Mouse (Mus musculus) limb, embryonic 15.5 days (tissue): ENCODE measurements around the gene Caprin1. TPM values are rescaled to one million over a fixed set of nuclear protein-coding genes. Genes with fewer than 3 reads are reported as not detected.

Source experiments
- ATAC-seq: fragments of 200-750 bp; cut with Nextera tagmentation; 2 replicates; pipeline ENCODE4 v1.8.0; 2017; ENCODE audit warnings: low read depth, moderate TSS enrichment; ENCODE audit not compliant: insufficient number of reproducible peaks, low FRiP score, low TSS enrichment
- H3K27ac ChIP-seq: fragments of 300-500 bp; sonication (generic); 2 replicates; pipeline ENCODE4 v1.5.1; 2015; ENCODE audit warnings: moderate library complexity, mild to moderate bottlenecking, inconsistent platforms
- H3K27me3 ChIP-seq: fragments of 300-500 bp; sonication (generic); 2 replicates; pipeline ENCODE4 v1.6.1; 2015; ENCODE audit warnings: inconsistent platforms
- H3K36me3 ChIP-seq: fragments of 300-500 bp; sonication (generic); 2 replicates; pipeline ENCODE4 v1.6.1; 2015; ENCODE audit warnings: inconsistent platforms
- H3K4me1 ChIP-seq: fragments of 300-500 bp; sonication (generic); 2 replicates; pipeline ENCODE4 v1.6.1; 2015; ENCODE audit warnings: inconsistent platforms
- H3K4me2 ChIP-seq: fragments of 300-500 bp; sonication (generic); 2 replicates; pipeline ENCODE4 v1.6.1; 2015; ENCODE audit warnings: mild to moderate bottlenecking, inconsistent platforms
- H3K4me3 ChIP-seq: fragments of 300-500 bp; sonication (generic); 2 replicates; pipeline ENCODE4 v1.5.1; 2015; ENCODE audit warnings: mild to moderate bottlenecking, inconsistent platforms
- H3K9ac ChIP-seq: fragments of 300-500 bp; sonication (generic); 2 replicates; pipeline ENCODE4 v1.6.1; 2015; ENCODE audit warnings: inconsistent platforms
- H3K9me3 ChIP-seq: fragments of 300-500 bp; sonication (generic); 2 replicates; pipeline ENCODE4 v1.6.1; 2016; ENCODE audit warnings: inconsistent platforms
- WGBS: fragments of 180-500 bp; shearing (Covaris S2); methylation state at CpG from one replicate; pipeline ENCODE4 v1.1.7; 2015; 5-methylcytosine and 5-hydroxymethylcytosine counted together
- polyA plus RNA-seq: library from polyadenylated mRNA; unstranded; fragments of >200 nt; fragmentation: Nextera tagmentation; extraction: Ambion mirVana; gene quantifications from 2 replicates; pipeline ENCODE4 v1.2.1, GENCODE M21; 2015

The Caprin1 gene
- polyA plus RNA-seq, 1 experiment from 2014 or later: 235 TPM

DNA sequence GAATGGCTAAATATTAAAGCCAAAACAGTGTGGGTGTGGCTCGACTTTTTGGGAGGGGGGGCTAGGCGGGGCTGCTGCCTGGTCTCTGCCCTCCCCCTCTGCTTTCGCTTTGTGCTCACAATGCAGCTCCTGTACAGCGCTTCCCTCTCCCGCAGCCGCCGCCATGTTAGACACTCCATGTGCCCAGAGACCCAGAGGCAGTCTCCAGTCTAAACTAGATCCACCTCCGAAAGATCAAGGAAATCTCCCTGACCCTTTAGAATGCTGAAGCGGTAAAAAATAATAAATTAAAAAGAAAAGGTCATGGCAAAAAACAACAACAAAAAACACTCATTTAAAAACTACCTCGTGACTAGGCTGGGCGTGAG lies 1.6 kb downstream of the Caprin1 start:
- no peaks in the 10 kb centered on the region for H3K9me3 ChIP-seq
- peaks cover 18% of the 10 kb centered on the region for H3K4me1 ChIP-seq
- H3K4me2 ChIP-seq: peak overlapping the region; percentile 56
- peaks cover 16% of the 10 kb centered on the region for H3K36me3 ChIP-seq
- WGBS: under 1% methylated on average over 11 of the region's 11 CpGs
- peak overlapping the region; percentile 97 for H3K9ac ChIP-seq
- no peaks in the 10 kb centered on the region for H3K27me3 ChIP-seq
- H3K27ac ChIP-seq: peak overlapping the region; percentile 100
- peak; percentile 75; the same call in 1 of the 2 replicates for ATAC-seq
- peak overlapping the region; percentile 88 for H3K4me3 ChIP-seq

DNA sequence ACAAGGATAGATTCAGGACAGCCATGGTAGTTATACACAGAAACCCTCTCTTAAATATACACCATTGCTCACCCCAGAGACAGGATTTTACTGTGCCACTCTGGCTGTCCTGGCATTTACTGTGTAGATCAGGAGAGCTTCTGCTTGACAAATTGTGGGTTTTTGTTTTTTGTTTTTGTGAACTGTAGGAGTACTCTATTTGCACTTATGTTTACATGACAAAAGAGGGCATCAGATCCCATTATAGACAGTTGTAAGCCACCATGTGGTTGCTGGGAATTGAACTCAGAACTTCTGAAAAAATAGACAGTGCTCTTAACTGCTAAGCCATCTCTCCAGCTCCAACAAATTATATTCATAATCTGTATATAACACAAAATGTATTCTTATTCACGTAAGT lies 5.4 kb downstream of the Caprin1 start:
- Histone ChIP-seq H3K27me3 (no peaks in the 10 kb centered on the region), H3K36me3 (peaks cover 24% of the 10 kb centered on the region), H3K27ac (no peak overlapping the region), H3K4me3 (no peak overlapping the region), H3K4me1 (peaks cover 13% of the 10 kb centered on the region), H3K9ac (no peak overlapping the region), H3K4me2 (no peak overlapping the region), H3K9me3 (no peaks in the 10 kb centered on the region)
- 85% methylated on average over 1 of the region's 1 CpGs for WGBS
- no peak for ATAC-seq

DNA sequence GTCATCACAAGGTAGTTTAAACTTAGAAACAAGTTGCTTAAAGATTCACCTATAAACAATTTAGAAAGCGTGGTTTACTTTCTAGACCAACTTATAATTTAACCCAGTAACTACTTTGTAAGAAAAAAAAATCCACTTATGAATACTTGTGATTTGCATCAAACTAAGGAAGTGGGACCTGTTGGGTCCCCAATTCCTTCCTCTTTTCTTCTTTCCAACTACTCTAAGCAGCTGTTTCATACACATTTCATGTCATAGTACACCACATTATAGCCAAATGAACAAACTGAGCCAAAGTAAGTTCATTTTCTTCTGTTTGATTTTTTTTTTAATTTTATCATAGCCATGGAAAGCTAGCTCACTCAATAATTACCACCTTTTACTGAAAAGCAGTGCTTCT lies 11.7 kb downstream of the Caprin1 start:
- no peak for ATAC-seq
- Histone ChIP-seq H3K36me3 (peaks cover 18% of the 10 kb centered on the region), H3K9ac (no peak overlapping the region), H3K27me3 (no peaks in the 10 kb centered on the region), H3K27ac (no peak overlapping the region), H3K4me1 (peaks cover 3% of the 10 kb centered on the region; the same call in 1 of the 2 replicates), H3K4me3 (no peak overlapping the region), H3K9me3 (no peaks in the 10 kb centered on the region), H3K4me2 (no peak overlapping the region)
- WGBS: 86% methylated on average over 1 of the region's 1 CpGs

DNA sequence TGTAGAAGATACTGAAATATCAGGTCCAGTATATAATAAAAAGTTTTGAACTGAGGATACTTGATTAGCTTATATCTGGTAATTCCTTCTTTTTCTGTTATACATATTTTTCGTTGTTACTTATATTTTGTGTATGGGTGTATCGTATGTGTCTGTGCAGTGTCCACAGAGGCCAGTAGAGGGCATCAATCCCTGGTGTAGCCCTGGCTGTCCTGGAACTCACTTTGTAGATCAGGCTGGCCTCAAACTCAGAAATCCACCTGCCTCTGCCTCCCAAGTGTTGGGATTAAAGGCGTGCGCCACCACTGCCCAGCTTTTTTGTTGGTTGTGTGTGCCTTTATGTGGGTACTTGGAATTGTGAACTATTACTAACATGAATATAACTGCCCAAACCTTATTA lies 12.8 kb downstream of the Caprin1 start:
- Histone ChIP-seq H3K36me3 (peaks cover 19% of the 10 kb centered on the region), H3K27ac (no peak overlapping the region), H3K4me1 (no peaks in the 10 kb centered on the region), H3K9me3 (no peaks in the 10 kb centered on the region), H3K4me3 (no peak overlapping the region), H3K4me2 (no peak overlapping the region), H3K27me3 (no peaks in the 10 kb centered on the region), H3K9ac (no peak overlapping the region)
- no peak for ATAC-seq
- 84% methylated on average over 4 of the region's 4 CpGs for WGBS

DNA sequence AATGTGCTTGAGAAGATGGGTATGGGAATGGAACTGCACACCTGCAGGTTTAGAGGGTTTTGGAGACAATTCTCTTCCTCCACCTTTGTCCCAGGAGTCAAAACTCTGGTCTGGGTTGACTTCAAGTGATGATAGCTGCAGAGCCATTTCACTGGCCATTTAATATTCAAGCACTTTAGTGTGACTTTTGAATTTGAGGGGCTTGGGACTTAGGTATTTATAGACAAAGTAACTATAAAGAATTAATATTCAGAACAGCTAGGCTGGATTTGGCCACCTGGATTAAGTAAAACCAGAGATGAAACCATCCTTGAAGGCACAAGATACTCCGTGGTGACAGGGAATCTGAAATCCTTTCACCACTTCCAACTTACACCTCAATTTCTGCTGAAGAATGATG lies 35.0 kb downstream of the Caprin1 start:
- ATAC-seq: no peak
- WGBS: 50% methylated on average over 1 of the region's 1 CpGs
- Histone ChIP-seq H3K4me2 (no peak overlapping the region), H3K27me3 (no peaks in the 10 kb centered on the region), H3K36me3 (peaks cover 18% of the 10 kb centered on the region), H3K9me3 (no peaks in the 10 kb centered on the region), H3K9ac (no peak overlapping the region), H3K27ac (no peak overlapping the region), H3K4me3 (no peak overlapping the region), H3K4me1 (peaks cover 9% of the 10 kb centered on the region)

DNA sequence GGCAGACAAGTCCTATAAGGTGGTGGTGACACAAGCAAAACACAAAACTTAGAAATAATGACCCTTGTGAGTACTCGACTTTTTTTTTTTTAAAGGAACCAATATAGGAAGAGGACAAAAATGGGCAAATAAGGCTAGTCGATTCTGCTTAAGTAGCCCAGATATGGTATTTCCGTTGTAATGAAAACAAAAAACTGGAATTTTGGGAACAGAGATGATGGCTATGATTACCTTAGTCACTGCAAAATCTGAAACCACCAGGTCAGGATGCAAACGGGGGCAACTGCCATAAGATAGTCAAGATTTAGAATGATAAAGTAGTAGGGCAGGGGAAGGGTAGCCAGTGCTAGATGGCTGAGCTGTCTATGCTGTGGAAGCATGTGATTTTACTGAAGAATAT lies 35.5 kb downstream of the Caprin1 start:
- Histone ChIP-seq H3K36me3 (peaks cover 17% of the 10 kb centered on the region), H3K27ac (0 out of 2 replicates have a peak overlapping the region, but pooled peaks have one; percentile 81), H3K4me3 (peak overlapping the region; percentile 81), H3K9ac (no peak overlapping the region), H3K4me2 (peak overlapping the region; percentile 75), H3K4me1 (peaks cover 9% of the 10 kb centered on the region), H3K27me3 (no peaks in the 10 kb centered on the region), H3K9me3 (no peaks in the 10 kb centered on the region)
- no peak for ATAC-seq
- WGBS: 33% methylated on average over 4 of the region's 4 CpGs

GRCm38 (mm10) chr2:103760906-103761716 lies 36.3 kb downstream of the Caprin1 start, which contains the start of gene Nat10:
TSS of gene Nat10 (minus strand) at chr2:103761270.
- H3K27ac ChIP-seq: peak within 1 kb of the TSS; percentile 81
- peak within 1 kb of the TSS; percentile 75 for H3K4me2 ChIP-seq
- peak within 1 kb of the TSS; percentile 62 for H3K9ac ChIP-seq
- H3K4me3 ChIP-seq: peak within 1 kb of the TSS; percentile 81
- under 1% methylated on average over 47 of the region's 47 CpGs for WGBS
- H3K9me3 ChIP-seq: no peaks in the 10 kb centered on the region
- peaks cover 15% of the 10 kb centered on the region for H3K36me3 ChIP-seq
- no peaks in the 10 kb centered on the region for H3K27me3 ChIP-seq
- ATAC-seq: peak; percentile 95
- H3K4me1 ChIP-seq: peaks cover 9% of the 10 kb centered on the region

DNA sequence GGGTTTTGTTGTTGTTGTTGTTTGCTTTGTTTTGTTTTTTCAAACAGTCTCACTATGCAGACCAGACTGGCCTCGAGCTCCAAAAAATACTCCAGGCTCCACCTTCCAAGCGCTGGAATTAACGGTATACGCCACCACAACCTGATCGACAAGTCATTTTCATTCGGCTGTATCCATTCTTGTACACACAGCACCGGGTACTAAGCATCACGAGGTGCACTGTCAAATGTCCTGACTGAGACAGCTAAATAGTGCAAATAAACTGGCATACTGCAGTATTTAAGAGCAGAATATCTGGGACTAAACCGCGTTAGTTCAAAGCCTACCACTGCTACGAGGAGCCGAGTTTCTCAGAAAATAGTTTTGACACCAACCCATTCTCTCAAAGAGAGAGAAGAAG lies 37.0 kb downstream of the Caprin1 start:
- Histone ChIP-seq H3K9me3 (no peaks in the 10 kb centered on the region), H3K4me1 (peaks cover 9% of the 10 kb centered on the region), H3K36me3 (peaks cover 12% of the 10 kb centered on the region; the same call in 1 of the 2 replicates), H3K9ac (peak overlapping the region; percentile 62), H3K4me3 (peak overlapping the region; percentile 81), H3K27ac (peak overlapping the region; percentile 81; the same call in 1 of the 2 replicates), H3K4me2 (peak overlapping the region; percentile 75), H3K27me3 (no peaks in the 10 kb centered on the region)
- ATAC-seq: no peak
- under 1% methylated on average over 12 of the region's 12 CpGs for WGBS

- H3K9me3 ChIP-seq: no peaks in the 10 kb centered on the region
- H3K4me3 ChIP-seq: no peak overlapping the region
- no peak overlapping the region for H3K4me2 ChIP-seq
- H3K36me3 ChIP-seq: peaks cover 53% of the 10 kb centered on the region
- ATAC-seq: no peak
- no peak overlapping the region for H3K27ac ChIP-seq
- no peak overlapping the region for H3K9ac ChIP-seq
- 84% methylated on average over 9 of the region's 9 CpGs for WGBS
- no peaks in the 10 kb centered on the region for H3K27me3 ChIP-seq
- peaks cover 2% of the 10 kb centered on the region; the same call in 1 of the 2 replicates for H3K4me1 ChIP-seq
Observed at GRCm38 (mm10) chr2:103755458-103756085, 41.9 kb downstream of the Caprin1 start.

DNA sequence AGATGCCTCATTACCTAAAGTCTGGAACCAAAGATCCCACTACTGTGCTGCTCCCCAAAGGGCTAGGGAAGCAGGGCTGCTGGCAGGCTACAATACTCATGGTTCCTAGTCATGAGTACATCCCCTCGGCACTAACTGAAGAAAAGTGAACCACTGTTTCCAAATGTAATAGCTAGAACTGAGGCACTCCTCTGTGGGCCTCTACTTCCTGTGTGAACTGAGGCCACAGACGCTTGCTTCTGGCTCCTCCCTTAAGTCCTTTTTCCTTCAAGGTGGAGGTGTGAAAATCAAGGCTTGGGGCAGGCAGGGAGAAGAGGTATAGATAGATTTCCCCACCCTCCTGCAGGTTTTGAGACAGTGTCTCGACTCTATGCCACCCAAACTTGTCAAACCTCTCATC lies 42.8 kb downstream of the Caprin1 start:
- Histone ChIP-seq H3K9me3 (no peaks in the 10 kb centered on the region), H3K27me3 (no peaks in the 10 kb centered on the region), H3K4me2 (no peak overlapping the region), H3K27ac (no peak overlapping the region), H3K4me1 (no peaks in the 10 kb centered on the region), H3K36me3 (peaks cover 61% of the 10 kb centered on the region), H3K4me3 (no peak overlapping the region), H3K9ac (no peak overlapping the region)
- no peak for ATAC-seq
- WGBS: 87% methylated on average over 3 of the region's 3 CpGs

DNA sequence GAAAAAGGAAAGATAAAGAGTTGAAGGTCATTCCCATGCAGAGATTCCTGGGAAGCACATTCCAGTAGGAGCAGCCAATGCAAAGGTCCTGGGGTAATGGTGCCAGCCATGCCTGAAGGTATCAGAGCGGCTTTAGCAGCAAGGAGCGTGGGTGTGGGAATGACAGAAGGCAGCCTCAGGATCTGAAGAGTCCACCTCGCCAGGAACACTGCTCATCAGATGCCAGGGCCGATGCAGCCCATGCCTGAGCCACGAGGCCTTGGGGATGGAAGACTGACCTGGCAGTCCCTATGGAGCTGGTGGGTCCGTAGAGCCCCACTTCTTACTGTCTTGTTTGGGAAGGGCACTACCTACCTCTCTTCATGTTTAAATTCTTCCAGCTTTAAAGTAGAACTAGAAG lies 45.7 kb downstream of the Caprin1 start:
- Histone ChIP-seq H3K4me1 (no peaks in the 10 kb centered on the region), H3K27me3 (no peaks in the 10 kb centered on the region), H3K36me3 (peaks cover 84% of the 10 kb centered on the region), H3K9me3 (no peaks in the 10 kb centered on the region), H3K9ac (no peak overlapping the region), H3K4me3 (no peak overlapping the region), H3K4me2 (no peak overlapping the region), H3K27ac (no peak overlapping the region)
- WGBS: 92% methylated on average over 6 of the region's 6 CpGs
- no peak for ATAC-seq

DNA sequence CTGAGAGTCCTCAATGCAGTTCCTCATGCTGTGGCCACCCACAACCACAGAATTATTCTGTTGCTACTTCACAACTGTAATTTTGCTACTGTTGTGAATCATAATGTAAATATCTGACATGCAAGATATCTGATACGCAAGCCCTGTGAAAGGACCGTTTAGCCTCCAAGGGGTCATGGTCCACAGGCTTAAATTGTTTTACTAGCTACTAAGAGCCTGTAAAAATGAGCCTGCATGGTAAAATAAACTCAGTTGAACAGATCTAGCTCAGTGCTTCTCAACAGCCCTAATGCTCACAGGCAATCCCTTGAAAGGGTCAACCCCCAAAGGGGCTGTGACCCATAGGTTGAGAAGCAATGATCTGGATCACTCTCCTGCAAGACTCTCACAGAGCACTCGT lies 48.4 kb downstream of the Caprin1 start:
- Histone ChIP-seq H3K4me3 (no peak overlapping the region), H3K4me2 (no peak overlapping the region), H3K27me3 (no peaks in the 10 kb centered on the region), H3K36me3 (peaks cover 84% of the 10 kb centered on the region), H3K4me1 (no peaks in the 10 kb centered on the region), H3K9me3 (no peaks in the 10 kb centered on the region), H3K27ac (no peak overlapping the region), H3K9ac (no peak overlapping the region)
- WGBS: 80% methylated on average over 3 of the region's 3 CpGs
- no peak for ATAC-seq
